ENCODE assay signal across 25 mouse cellular contexts in the genomic region with DNA sequence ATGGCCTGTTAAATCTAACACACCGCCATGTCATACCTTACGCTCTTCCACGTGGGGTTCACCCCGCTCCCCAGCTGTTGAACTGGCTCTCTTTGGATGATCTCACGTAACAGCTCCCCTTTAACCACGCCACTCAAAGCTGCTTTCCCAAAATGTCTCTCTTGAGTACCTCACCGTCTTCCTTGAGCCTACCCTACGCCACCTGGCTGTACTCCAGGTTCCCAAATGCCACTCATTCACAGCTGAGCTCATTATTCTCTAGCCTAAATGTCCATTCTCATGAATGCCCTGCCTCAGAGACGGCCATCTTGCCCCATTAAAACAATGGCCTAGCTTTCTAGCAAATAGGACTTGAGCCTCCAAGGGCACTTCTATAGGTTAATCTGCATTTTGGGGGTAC.
"Had no signal": no experiment of that assay in that cellular context is flagged by ENCODE, and none has a peak within 500 bp of the region (broad histone marks: within the 10 kb centered on the region; RNA-seq: fewer than 3 reads in every experiment).

No protein-coding gene starts in this region.

- DNase-seq: kidney, adult 18-20 months; kidney, adult 9 months; kidney, postnatal 14 days; kidney, postnatal 4 days; layer of hippocampus, adult 9-11 months; liver; lung, adult 18-20 months; lung, postnatal 10 days; lung, postnatal 36 days; retina, postnatal 1 day; right cerebral cortex, postnatal 25 days; spleen, adult 18-20 months; thymus, adult 18-20 months; thymus, postnatal 36 days had no signal

- H3K4me3 ChIP-seq: limb, embryonic 13.5 days; liver, embryonic 12.5 days; liver, embryonic 15.5 days; lung, embryonic 15.5 days; megakaryocyte, embryonic 14.5 days; midbrain, embryonic 10.5 days; midbrain, embryonic 13.5 days; myocyte; neural tube, embryonic 13.5 days; stomach, embryonic 15.5 days had no signal

- H3K9me3 ChIP-seq: limb, embryonic 13.5 days; liver, embryonic 12.5 days; liver, embryonic 15.5 days; lung, embryonic 15.5 days; midbrain, embryonic 10.5 days; midbrain, embryonic 13.5 days; neural tube, embryonic 13.5 days; stomach, embryonic 15.5 days had no signal

- ATAC-seq: liver, embryonic 12.5 days; midbrain, embryonic 13.5 days; midbrain, embryonic 16.5 days had no signal

- H3K4me2 ChIP-seq: limb, embryonic 13.5 days; liver, embryonic 12.5 days; liver, embryonic 15.5 days; lung, embryonic 15.5 days; midbrain, embryonic 13.5 days; neural tube, embryonic 13.5 days; stomach, embryonic 15.5 days had no signal

- H3K36me3 ChIP-seq: liver, embryonic 12.5 days; liver, embryonic 15.5 days; lung, embryonic 15.5 days; midbrain, embryonic 10.5 days; midbrain, embryonic 13.5 days; stomach, embryonic 15.5 days had no signal

- H3K27me3 ChIP-seq: limb, embryonic 13.5 days; liver, embryonic 15.5 days; lung, embryonic 15.5 days; midbrain, embryonic 13.5 days; neural tube, embryonic 13.5 days; stomach, embryonic 15.5 days had no signal

- H3K9ac ChIP-seq: limb, embryonic 13.5 days; liver, embryonic 12.5 days; liver, embryonic 15.5 days; lung, embryonic 15.5 days; midbrain, embryonic 13.5 days; neural tube, embryonic 13.5 days; stomach, embryonic 15.5 days had no signal

- H3K27ac ChIP-seq: limb, embryonic 13.5 days; liver, embryonic 12.5 days; liver, embryonic 15.5 days; lung, embryonic 15.5 days; midbrain, embryonic 10.5 days; midbrain, embryonic 13.5 days; neural tube, embryonic 13.5 days; stomach, embryonic 15.5 days had no signal

- H3K4me1 ChIP-seq: liver, embryonic 12.5 days; liver, embryonic 15.5 days had no signal
